Mouse (Mus musculus) erythroblast, embryonic 14.5 days (primary cell): ENCODE measurements around the gene Ndrg3. TPM values are rescaled to one million over a fixed set of nuclear protein-coding genes. Genes with fewer than 3 reads are reported as not detected.
"Not testable (repeated sequence)": the region's sequence is repeated elsewhere in the genome, so short reads cannot be mapped to it uniquely, and the experiment has no call there.

Experiments used
- H3K27me3 ChIP-seq: 2 replicates; pipeline ENCODE4 v1.6.1; 2012; ENCODE audit warnings: inconsistent platforms; ENCODE audit not compliant: control insufficient read depth
- H3K36me3 ChIP-seq: 2 replicates; pipeline ENCODE4 v1.6.1; 2012; ENCODE audit warnings: mild to moderate bottlenecking, inconsistent platforms; ENCODE audit not compliant: control insufficient read depth
- H3K4me1 ChIP-seq: 2 replicates; pipeline ENCODE4 v1.6.1; 2012; ENCODE audit warnings: inconsistent platforms; ENCODE audit not compliant: control insufficient read depth
- H3K4me3 ChIP-seq: replicated peaks from 2 replicates; pipeline ENCODE3; 2012; ENCODE audit warnings: moderate library complexity, mild to moderate bottlenecking, inconsistent platforms
- H3K9me3 ChIP-seq: 2 replicates; pipeline ENCODE4 v1.6.1; 2012; ENCODE audit warnings: low read length, inconsistent platforms, mixed read lengths; ENCODE audit not compliant: control insufficient read depth
- GATA1 ChIP-seq: IDR thresholded peaks from 2 replicates; pipeline ENCODE4 v1.6.1; 2012; ENCODE audit warnings: low read length, inconsistent platforms, mixed read lengths
- TAL1 ChIP-seq: IDR thresholded peaks from 3 replicates; pipeline ENCODE4 v1.6.1; 2012; ENCODE audit warnings: low read length, inconsistent platforms, mixed read lengths
- polyA plus RNA-seq: library from polyadenylated mRNA; stranded (reverse); fragments of >175 nt; gene quantifications from 2 replicates; pipeline ENCODE4 v1.2.3, GENCODE M21; 2012

Ndrg3 gene
- polyA plus RNA-seq, 1 experiment: 1.6 TPM

GRCm38 (mm10) chr2:156957035-156957434 is 34.8 kb downstream of the Ndrg3 start:
- peaks cover 67% of the 10 kb centered on the region for H3K4me1 ChIP-seq
- H3K4me3 ChIP-seq: no peak overlapping the region
- TF ChIP-seq TAL1 (no peak), GATA1 (no peak)
- peaks cover 80% of the 10 kb centered on the region for H3K36me3 ChIP-seq
- H3K27me3 ChIP-seq: no peaks in the 10 kb centered on the region
- no peaks in the 10 kb centered on the region for H3K9me3 ChIP-seq

GRCm38 (mm10) chr2:156956306-156956705 is 35.5 kb downstream of the Ndrg3 start:
- Histone ChIP-seq H3K4me1 (peaks cover 64% of the 10 kb centered on the region), H3K9me3 (no peaks in the 10 kb centered on the region), H3K36me3 (peaks cover 75% of the 10 kb centered on the region), H3K4me3 (no peak overlapping the region), H3K27me3 (no peaks in the 10 kb centered on the region)
- TF ChIP-seq GATA1 (peak; percentile 49; the same call in 1 of the 2 replicates), TAL1 (peak; percentile 74)

- TF ChIP-seq GATA1 (no peak), TAL1 (no peak)
- Histone ChIP-seq H3K36me3 (peaks cover 79% of the 10 kb centered on the region), H3K27me3 (no peaks in the 10 kb centered on the region), H3K9me3 (no peaks in the 10 kb centered on the region), H3K4me1 (peaks cover 52% of the 10 kb centered on the region), H3K4me3 (no peak overlapping the region)
Measured at GRCm38 (mm10) chr2:156954463-156954862, 37.4 kb downstream of the Ndrg3 start.

- Histone ChIP-seq H3K27me3 (no peaks in the 10 kb centered on the region), H3K4me1 (peaks cover 29% of the 10 kb centered on the region), H3K9me3 (no peaks in the 10 kb centered on the region), H3K4me3 (no peak overlapping the region), H3K36me3 (peaks cover 83% of the 10 kb centered on the region)
- TF ChIP-seq GATA1: no peak
Measured at GRCm38 (mm10) chr2:156951301-156952094, 40.4 kb downstream of the Ndrg3 start.

- Histone ChIP-seq H3K27me3 (no peaks in the 10 kb centered on the region), H3K9me3 (no peaks in the 10 kb centered on the region), H3K4me3 (no peak overlapping the region), H3K4me1 (peaks cover 22% of the 10 kb centered on the region), H3K36me3 (peaks cover 83% of the 10 kb centered on the region)
- TF ChIP-seq TAL1: no peak
- TF ChIP-seq GATA1: no peak
Measured at GRCm38 (mm10) chr2:156950816-156951215, 41.0 kb downstream of the Ndrg3 start.

GRCm38 (mm10) chr2:156941523-156941922 is 50.3 kb downstream of the Ndrg3 start:
- not testable (repeated sequence) for H3K9me3 ChIP-seq, H3K27me3 ChIP-seq, H3K4me1 ChIP-seq, H3K4me3 ChIP-seq
- H3K36me3 ChIP-seq: peaks cover 94% of the 10 kb centered on the region

- not testable (repeated sequence) for H3K27me3 ChIP-seq, H3K4me3 ChIP-seq, H3K9me3 ChIP-seq
- Histone ChIP-seq H3K4me1 (peaks cover 13% of the 10 kb centered on the region), H3K36me3 (peaks cover 94% of the 10 kb centered on the region)
Measured at GRCm38 (mm10) chr2:156939926-156940325, 51.9 kb downstream of the Ndrg3 start.

- Histone ChIP-seq H3K9me3 (no peaks in the 10 kb centered on the region), H3K36me3 (peaks cover 96% of the 10 kb centered on the region), H3K27me3 (no peaks in the 10 kb centered on the region), H3K4me3 (no peak overlapping the region), H3K4me1 (peaks cover 13% of the 10 kb centered on the region)
- no peak for TF ChIP-seq TAL1
- no peak for TF ChIP-seq GATA1
Measured at GRCm38 (mm10) chr2:156937795-156938194, 54.1 kb downstream of the Ndrg3 start.

- Histone ChIP-seq H3K9me3 (no peaks in the 10 kb centered on the region), H3K4me3 (no peak overlapping the region), H3K36me3 (peaks cover 94% of the 10 kb centered on the region), H3K4me1 (peaks cover 6% of the 10 kb centered on the region), H3K27me3 (no peaks in the 10 kb centered on the region)
- TF ChIP-seq GATA1 (no peak), TAL1 (no peak)
Measured at GRCm38 (mm10) chr2:156935005-156935404, 56.9 kb downstream of the Ndrg3 start.

GRCm38 (mm10) chr2:156933426-156933825 is 58.4 kb downstream of the Ndrg3 start:
- peaks cover 94% of the 10 kb centered on the region for H3K36me3 ChIP-seq
- H3K9me3 ChIP-seq: no peaks in the 10 kb centered on the region

More at GRCm38 (mm10) chr2:156933426-156933825, 58.4 kb downstream of the Ndrg3 start:
- Histone ChIP-seq H3K27me3 (no peaks in the 10 kb centered on the region), H3K4me1 (peaks cover 19% of the 10 kb centered on the region), H3K4me3 (no peak overlapping the region)
- TF ChIP-seq GATA1 (no peak), TAL1 (no peak)
